Mouse (Mus musculus) urinary bladder, postnatal 14 days (tissue): ENCODE measurements around the gene Rab11fip4.

ENCODE experiments used
- DNase-seq: peaks from one replicate; pipeline ENCODE4 v3.0.0; 2021; ENCODE audit warnings: low spot score

Rab11fip4 gene

GRCm38 (mm10) chr11:79713184-79713583, 122.2 kb downstream of the Rab11fip4 start:
- DNase-seq: peak; percentile 37

GRCm38 (mm10) chr11:79713678-79714077, 122.7 kb downstream of the Rab11fip4 start:
- DNase-seq: no peak

- DNase-seq: no peak
These were observed 123.2 kb downstream of the Rab11fip4 start for GRCm38 (mm10) chr11:79714082-79714742.

- no peak for DNase-seq
These were observed 123.7 kb downstream of the Rab11fip4 start for GRCm38 (mm10) chr11:79714743-79715110.

- DNase-seq: no peak
These were observed 124.3 kb downstream of the Rab11fip4 start for GRCm38 (mm10) chr11:79715316-79715715.

GRCm38 (mm10) chr11:79715733-79716452, 124.9 kb downstream of the Rab11fip4 start:
- no peak for DNase-seq

GRCm38 (mm10) chr11:79716453-79716749, 125.4 kb downstream of the Rab11fip4 start:
- no peak for DNase-seq

GRCm38 (mm10) chr11:79717271-79717670, 126.3 kb downstream of the Rab11fip4 start:
- no peak for DNase-seq

GRCm38 (mm10) chr11:79717801-79718200, 126.8 kb downstream of the Rab11fip4 start:
- no peak for DNase-seq

- no peak for DNase-seq
These were observed 127.2 kb downstream of the Rab11fip4 start for GRCm38 (mm10) chr11:79718202-79718601.

- no peak for DNase-seq
These were observed 127.9 kb downstream of the Rab11fip4 start for GRCm38 (mm10) chr11:79718829-79719346.

GRCm38 (mm10) chr11:79720737-79721136, 129.7 kb downstream of the Rab11fip4 start:
- DNase-seq: no peak

GRCm38 (mm10) chr11:79722811-79723210, 131.8 kb downstream of the Rab11fip4 start:
- DNase-seq: peak; percentile 48

GRCm38 (mm10) chr11:79725005-79725404, 134.0 kb downstream of the Rab11fip4 start:
- no peak for DNase-seq

- peak; percentile 59 for DNase-seq
These were observed 138.4 kb downstream of the Rab11fip4 start for GRCm38 (mm10) chr11:79729231-79730047.

- no peak for DNase-seq
These were observed 139.4 kb downstream of the Rab11fip4 start for GRCm38 (mm10) chr11:79730462-79730861.

GRCm38 (mm10) chr11:79731476-79731875, 140.5 kb downstream of the Rab11fip4 start:
- no peak for DNase-seq

GRCm38 (mm10) chr11:79733013-79733412, 142.0 kb downstream of the Rab11fip4 start:
- no peak for DNase-seq

GRCm38 (mm10) chr11:79736232-79737006, 145.4 kb downstream of the Rab11fip4 start:
- DNase-seq: no peak

- peak; percentile 20 for DNase-seq
These were observed 146.2 kb downstream of the Rab11fip4 start for GRCm38 (mm10) chr11:79737126-79737697.

- DNase-seq: no peak
These were observed 147.0 kb downstream of the Rab11fip4 start for GRCm38 (mm10) chr11:79737865-79738502.
